Mouse (Mus musculus) left cerebral cortex, postnatal 4 days (tissue): ENCODE results near the gene Zcchc13. TPM values are rescaled to one million over a fixed set of nuclear protein-coding genes. Genes with fewer than 3 reads are reported as not detected.

Source experiments
- DNase-seq: peaks from one replicate; pipeline ENCODE4 v3.0.0-alpha.2; 2022
- intact Hi-C: fragments of 180-260 bp; cut with DNase I; formaldehyde crosslinking; loops from one replicate; pipeline ENCODE4 v1.15.1; 2025
- total RNA-seq, 2 experiments: library from RNA; stranded (reverse); gene quantifications; 2 replicates each; pipeline ENCODE4 v1.2.3; 2021

The Zcchc13 gene
- total RNA-seq = not detected

DNA sequence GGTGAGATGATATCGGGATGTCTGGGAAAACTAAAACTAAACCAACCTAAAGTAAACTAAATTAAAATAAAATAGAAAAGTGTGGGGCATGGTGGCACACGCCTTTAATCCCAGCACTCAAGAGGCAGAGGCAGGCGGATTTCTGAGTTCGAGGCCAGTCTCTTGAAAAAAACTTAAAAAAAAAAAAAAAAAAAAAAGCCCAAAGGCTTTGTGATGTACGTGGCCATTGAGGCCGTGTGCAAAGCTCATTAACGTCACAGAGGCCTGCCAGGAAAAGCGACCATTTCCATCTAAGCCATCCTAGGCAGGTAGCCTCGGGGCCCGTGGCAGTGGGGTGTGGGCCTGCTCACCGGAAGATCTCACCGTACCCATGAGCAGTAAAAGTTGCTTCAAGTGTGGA is at the start of gene Zcchc13:
TSS of gene Zcchc13 (plus strand) at position 284 of the 400 bp plus-strand sequence.
- DNase-seq = no peak
- intact Hi-C loops = no loop called here

DNA sequence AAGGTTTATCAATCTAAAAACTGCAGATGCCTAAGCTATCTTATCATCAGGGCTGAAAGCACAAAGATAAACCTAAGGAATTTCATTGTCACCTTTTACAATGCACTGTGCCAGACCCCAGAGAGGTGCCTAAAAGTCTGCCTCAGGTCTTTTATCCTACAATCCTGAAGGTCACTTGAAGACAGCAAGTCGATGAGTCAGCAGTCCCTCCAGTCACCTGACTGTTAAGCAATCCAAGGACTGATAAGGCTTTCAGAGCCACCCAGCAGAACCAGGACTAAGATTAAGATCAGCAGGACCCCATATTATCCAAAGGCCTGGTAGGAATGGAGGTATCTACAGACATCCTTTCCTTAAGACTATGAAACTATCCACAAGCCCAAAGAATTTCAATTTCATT is 46.1 kb upstream of the Zcchc13 start:
- no peak for DNase-seq
- intact Hi-C loops = no loop called here

DNA sequence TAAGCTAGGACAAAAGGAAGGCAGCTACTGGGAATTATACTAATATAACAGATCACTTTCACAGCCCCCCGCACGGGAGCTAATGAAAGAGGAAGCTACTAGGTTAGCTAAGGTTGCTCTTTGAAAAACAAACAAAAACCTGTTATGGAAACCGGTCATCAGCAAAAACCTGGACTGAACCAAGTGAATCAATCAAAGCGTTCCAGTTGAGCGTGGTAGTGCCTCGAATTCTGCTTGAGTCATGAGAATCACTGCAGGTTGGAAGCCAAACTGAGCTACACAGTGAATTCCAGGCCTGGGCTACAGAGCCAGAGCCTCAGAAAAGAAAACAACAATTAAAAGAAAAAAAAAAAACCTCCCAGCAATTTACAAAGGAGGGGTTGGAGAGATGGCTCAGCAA is 38.3 kb upstream of the Zcchc13 start:
- DNase-seq = no peak
- intact Hi-C loops = no loop called here

- intact Hi-C loops = loop anchor here (5.0 kb wide), 1 partner anchor 110 kb away; no protein-coding TSS in a partner anchor
- DNase-seq = no peak
Observed at GRCm38 (mm10) chrX:103602553-103602952, 27.8 kb upstream of the Zcchc13 start.

DNA sequence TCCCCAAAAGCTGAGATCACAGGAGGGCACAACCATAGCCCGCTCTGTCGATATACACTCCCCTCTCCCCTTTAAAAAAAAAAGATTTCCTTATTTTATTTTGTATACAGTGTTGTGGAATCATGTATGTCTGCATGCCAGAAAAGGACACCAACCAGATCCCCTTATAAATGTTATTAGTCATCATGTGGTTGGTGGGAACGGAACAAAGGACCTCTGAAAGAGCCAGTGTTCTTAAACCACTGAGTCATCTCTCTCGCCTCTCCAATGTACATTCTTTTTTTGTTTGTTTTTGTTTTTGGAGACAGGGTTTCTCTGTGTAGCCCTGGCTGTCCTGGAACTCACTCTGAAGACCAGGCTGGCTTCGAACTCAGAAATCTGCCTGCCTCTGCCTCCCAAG is 26.2 kb upstream of the Zcchc13 start:
- no peak for DNase-seq
- intact Hi-C loops = loop anchor here (5.0 kb wide), 1 partner anchor 112 kb away; no protein-coding TSS in a partner anchor

- intact Hi-C loops = no loop called here
- DNase-seq = no peak
Observed at GRCm38 (mm10) chrX:103605473-103605872, 24.9 kb upstream of the Zcchc13 start.

DNA sequence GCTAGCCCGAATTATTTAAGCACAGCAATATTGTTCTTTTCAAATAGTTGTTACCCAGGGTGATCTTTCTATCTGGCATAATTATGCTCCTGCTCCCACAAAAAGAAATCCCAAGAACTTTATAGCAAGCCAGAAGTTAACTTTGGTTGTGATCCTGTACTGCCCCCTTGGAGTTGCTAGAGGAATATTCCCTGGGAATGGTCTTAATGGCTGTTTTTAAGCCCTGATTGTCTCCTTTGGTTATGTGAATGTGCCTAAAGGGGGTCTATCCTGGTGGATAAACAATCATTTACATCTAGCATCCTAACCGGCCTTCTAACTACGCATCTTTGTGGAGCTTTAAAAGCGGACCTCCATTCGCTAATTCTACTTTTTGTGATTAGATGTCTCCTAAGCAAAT is 20.0 kb upstream of the Zcchc13 start:
- no peak for DNase-seq
- intact Hi-C loops = no loop called here

DNA sequence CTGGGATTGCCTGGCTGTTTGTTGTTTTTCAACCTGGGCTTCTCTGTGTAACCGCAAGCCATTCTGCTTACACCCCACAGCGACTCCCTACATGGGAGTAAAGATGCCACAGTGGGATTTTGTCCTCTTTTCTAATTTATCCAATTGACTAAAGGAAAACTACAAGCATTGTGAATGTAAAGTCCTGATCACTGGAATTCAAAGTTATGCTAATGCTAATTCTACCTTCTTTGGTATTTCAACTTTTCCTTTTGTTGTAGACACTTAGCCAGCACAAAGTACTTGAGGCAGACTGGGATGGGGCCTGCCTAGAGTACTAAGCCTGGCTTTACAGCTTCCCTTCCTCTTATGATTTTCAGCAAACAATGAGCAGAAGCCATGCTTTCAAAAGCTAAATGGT is 18.9 kb upstream of the Zcchc13 start:
- DNase-seq = no peak
- intact Hi-C loops = no loop called here

DNA sequence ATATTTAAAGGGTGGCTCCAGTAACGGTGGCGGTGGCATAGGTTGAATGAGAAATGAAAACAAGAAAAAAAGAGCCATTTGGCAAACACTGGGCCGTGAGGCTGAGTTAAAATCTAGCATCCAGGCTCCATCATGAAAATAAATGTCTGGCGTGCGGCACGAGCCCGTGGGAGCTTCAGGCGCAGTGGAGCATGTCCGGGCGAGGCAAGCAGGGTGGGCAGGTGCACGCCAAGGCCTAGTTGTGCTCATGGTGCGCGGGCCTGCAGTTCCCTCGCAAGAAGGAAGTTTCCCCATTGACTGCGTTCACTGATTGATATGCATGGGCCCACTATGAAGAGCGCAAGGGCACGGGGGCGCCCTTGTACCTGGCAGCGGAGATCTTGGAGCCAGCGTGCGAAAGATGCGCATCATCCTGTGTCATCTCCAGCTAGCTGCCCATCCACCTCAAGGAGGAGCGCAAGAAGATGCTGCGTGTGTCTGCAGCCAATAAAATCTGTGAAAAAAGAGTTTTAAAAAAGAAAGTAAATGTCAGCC is 15.6 kb upstream of the Zcchc13 start:
- intact Hi-C loops = no loop called here
- DNase-seq = no peak

DNA sequence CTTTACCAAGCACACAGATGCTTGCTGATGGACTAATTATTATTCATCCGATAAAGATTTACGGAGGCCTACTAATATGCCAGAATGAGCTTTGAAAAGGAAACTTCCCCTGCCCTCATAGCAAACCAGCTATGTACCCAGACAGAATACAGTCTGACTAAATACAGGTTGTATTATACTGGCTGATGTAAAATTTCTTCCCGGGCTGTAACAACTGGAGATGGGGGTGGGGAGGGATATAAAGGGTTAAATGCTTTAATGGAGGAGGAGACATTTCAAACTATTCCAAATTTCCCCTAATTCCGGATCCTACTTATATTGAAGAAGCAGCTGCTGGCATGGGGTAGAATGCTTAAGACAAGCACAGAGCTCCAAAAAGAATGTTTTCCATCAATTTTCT is 14.9 kb upstream of the Zcchc13 start:
- intact Hi-C loops = no loop called here

DNA sequence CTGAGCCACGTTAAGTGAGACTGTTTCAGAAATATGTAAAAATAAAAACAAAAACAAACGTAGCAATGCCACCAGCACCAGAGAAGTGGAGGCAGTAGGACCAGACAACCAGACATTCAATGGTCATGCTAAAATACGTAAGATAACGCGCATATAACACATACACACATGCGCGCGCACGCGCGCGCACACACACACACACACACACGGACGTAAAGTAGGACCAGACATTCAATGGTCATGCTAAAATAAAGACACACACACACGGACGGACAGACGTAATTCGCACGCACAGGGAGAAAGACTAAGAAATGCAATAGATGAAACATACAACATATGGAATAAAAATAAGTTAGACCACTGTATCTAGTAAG is 14.2 kb upstream of the Zcchc13 start:
- intact Hi-C loops = no loop called here

More for the DNA sequence above, 14.9 kb upstream of the Zcchc13 start:
- DNase-seq = no peak

GRCm38 (mm10) chrX:103616536-103617404 is 13.6 kb upstream of the Zcchc13 start:
- peak; percentile 76 for DNase-seq
- intact Hi-C loops = no loop called here

More for the DNA sequence above, 14.2 kb upstream of the Zcchc13 start:
- peak; percentile 47 for DNase-seq

- DNase-seq = no peak
- intact Hi-C loops = no loop called here
Observed at GRCm38 (mm10) chrX:103617405-103618095, 12.8 kb upstream of the Zcchc13 start.

DNA sequence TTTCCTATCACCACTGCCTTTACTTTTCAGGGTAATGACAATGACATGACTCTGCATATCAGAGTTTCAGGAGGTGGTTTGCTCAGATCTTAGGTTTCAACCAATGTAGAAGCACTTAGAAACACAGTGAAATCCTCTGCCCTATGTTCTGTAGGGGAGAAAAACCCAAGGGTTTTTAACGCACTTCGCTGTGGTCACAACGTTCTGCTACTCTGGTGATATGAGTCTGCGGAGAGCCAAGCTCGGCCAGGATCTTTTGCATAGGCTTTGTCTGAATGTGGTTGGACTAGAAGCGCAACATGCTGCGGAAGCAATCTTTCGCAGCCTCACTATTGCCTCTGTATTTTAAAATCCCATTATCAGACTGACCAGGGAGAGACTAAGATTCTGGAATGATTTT is 8.6 kb upstream of the Zcchc13 start:
- intact Hi-C loops = loop anchor here (5.0 kb wide), 1 partner anchor 129 kb away; no protein-coding TSS in a partner anchor
- DNase-seq = no peak

GRCm38 (mm10) chrX:103622260-103622934 is 8.0 kb upstream of the Zcchc13 start:
- intact Hi-C loops = loop anchor here (5.0 kb wide), 1 partner anchor 130 kb away; no protein-coding TSS in a partner anchor
- peak; percentile 95 for DNase-seq

- intact Hi-C loops = loop anchor here (5.0 kb wide), 1 partner anchor 131 kb away; no protein-coding TSS in a partner anchor
- DNase-seq = no peak
Observed at GRCm38 (mm10) chrX:103622935-103623280, 7.5 kb upstream of the Zcchc13 start.

DNA sequence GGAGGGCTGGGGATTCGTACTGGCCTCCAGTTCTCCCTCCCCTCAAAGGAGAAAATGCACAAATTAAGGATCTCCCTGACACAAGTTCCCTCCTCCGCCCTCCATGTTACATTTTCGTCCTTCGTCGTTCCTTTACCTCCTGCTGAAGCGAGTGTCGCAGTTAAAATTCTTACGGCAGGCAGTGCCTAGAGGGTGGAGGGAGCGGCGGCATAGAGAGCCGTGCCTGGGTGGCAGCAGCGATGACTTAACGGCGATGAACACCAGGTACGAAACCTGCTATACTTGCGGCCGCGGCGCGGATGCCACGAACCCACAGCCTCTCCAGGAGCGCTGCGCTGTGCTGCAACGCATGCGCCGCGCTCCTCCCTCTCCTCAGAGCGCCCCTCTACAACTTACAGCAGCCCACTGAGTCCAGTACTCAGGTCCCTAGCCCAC is 7.0 kb upstream of the Zcchc13 start:
- intact Hi-C loops = loop anchor here (5.0 kb wide), 1 partner anchor 131 kb away; no protein-coding TSS in a partner anchor
- peak; percentile 34 for DNase-seq

DNA sequence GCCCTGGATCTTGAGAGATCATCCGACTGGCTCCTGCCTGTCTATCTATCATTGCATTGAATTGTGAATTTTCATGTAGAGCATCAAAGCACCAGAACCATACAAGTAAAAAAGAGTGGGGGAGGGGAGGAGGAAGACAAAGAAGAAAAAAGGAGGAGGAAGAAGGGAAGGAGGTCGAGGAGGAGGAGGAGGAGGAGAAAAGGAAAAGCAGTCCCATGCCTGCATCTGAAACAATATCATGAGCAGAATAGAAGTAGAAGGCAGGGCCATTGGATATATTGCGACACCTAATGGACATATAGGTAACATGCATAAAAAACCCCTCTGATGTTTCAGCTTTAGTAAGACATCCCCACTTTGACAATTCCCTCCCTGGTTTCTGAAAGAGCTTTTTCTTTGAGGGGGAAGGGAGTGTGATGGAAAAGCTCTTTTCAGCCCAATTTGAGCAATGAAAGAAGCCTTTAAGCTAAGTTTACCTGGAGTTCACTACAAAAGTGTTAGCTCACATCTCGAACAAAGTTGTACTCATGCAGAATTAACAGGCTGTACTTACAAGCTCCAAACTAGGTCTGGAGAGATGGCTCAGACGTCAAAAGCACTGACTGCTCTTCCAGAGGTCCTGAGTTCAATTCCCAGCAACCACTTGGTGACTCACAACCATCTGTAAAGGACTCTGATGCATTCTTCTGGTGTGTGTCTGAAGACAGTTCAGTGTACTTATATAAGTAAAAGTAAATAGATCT is 5.8 kb upstream of the Zcchc13 start:
- DNase-seq = no peak
- intact Hi-C loops = loop anchor here (5.0 kb wide), 1 partner anchor 132 kb away; no protein-coding TSS in a partner anchor

DNA sequence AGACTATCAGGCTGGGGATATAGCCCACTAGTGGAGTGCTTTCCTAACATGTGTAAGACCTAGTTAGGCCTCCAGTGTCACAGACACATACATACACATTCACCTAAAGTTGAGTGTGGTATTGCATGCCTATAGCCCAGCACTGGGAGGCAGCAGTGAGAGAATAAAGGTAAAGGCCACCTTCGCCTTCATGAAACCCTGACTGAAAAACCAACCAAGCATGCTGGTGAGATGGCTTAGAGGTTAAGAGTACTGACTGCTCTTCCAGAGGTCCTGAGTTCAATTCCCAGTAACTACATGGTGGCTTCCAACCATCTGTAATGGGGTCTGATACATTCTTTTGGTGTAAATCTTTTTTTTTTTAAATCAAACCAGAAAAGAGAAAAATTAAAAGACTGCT is 1.5 kb upstream of the Zcchc13 start:
- intact Hi-C loops = no loop called here
- no peak for DNase-seq

DNA sequence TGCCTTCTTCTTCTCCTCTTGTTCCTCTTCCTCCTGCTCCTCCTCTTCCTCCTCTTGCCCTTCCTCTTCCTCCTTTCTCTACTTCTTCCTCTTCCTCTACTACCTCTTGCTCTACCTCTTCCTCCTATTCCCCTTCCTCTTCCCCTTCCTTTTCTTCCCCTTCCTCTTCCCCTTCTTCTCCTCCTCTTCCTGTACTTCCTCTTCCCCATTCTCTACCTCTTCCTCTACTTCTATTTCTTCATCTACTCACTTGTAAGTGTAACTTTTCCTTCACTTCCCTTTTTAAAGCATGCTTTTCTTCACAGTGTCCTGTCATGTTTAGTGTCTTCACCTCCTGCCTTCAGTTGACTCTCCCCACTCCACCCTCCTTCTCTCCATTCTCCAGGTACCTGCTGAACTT is 3.5 kb downstream of the Zcchc13 start:
- DNase-seq = no peak
- intact Hi-C loops = no loop called here
